Mouse (Mus musculus): ENCODE results near the gene Foxn3.
A peak's percentile ranks its signal among the peaks of the same experiment; 100 is the strongest.

Foxn3 gene

DNA sequence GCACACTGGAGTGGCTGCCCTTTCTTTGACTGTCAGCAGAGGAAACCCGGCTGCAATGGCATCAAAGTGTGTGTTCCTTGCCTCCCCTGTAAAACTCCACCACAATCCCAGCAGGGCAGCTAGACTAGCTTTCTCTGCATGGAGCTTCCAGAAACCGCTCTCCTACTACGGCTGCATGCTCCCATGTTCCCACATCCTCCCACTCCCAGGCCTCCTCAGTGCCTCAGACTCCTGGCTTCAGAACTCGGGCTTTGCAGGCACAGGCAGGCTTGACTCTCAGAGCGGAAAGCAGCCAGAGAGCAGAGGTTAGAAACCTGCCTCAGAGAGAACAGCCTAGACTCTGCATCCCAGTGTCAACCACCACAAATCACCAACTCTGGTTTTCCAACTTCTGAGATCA is 147.8 kb downstream of the Foxn3 start:
- no peak for DNase-seq (ENCODE audit: low read depth, low spot score)

GRCm38 (mm10) chr12:99412496-99412895 is 150.9 kb downstream of the Foxn3 start:
- no peak for DNase-seq (ENCODE audit: low read depth, low spot score)

DNA sequence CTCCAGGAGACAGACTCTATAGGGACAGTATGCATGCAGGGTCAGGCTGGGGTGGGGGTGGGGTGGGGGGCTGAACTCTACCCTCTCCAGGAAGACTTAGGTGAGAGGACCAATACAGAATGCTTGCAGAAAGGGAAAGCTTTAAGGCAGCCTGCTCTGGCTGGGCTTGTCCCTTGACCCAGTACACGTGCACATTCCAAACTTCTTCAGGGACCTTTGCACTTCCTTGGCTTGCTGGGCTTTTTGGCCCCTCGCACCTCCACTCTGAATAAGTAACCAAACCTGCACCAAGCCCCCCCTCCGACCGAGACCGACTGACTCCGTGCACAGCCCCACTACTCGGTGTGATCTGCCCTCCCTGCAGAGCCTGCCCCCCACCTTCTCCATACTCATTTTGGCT is 151.3 kb downstream of the Foxn3 start:
- DNase-seq (ENCODE audit: low read depth, low spot score) = no peak

DNA sequence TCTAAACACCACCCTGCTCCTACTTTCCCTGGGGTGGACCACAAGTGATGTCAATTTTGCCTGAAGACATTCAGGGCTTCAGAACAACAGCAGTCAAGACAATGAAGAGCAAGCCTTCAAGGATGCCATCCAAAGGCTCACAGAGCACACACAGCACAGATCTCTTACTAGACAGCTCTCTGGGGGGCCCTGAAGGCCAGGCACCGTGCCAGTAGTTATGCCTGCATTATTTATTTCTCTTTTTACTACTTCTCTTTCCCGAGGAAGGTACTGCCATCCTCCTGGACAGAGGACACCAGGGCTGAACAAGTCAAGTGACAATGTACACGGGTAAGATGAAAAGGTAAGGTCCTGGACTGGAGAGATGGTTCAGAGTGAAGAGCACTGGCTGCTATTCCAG is 154.7 kb downstream of the Foxn3 start:
- no peak for DNase-seq (ENCODE audit: low read depth, low spot score)

DNA sequence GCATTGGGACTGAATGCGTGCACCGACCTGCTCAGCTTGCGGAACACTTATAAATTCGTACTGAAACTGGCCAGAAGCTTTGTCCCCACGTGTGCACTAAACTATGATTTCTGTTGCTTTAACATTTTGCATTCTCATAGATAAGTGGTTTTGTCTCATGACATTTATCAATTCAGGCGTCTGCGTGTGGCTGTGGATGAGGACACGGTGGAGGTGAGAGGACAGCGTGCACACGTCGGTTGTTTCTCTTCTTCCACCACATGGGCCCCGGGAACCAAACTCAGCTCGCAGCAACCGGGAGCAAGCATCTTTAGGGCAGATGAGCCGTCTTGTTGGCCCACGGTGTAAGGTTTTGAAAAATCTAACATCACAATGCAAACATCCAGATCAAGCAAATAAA is 155.3 kb downstream of the Foxn3 start:
- no peak for DNase-seq (ENCODE audit: low read depth, low spot score)

- no peak for DNase-seq (ENCODE audit: low read depth, low spot score)
Observed at GRCm38 (mm10) chr12:99407318-99407716, 156.1 kb downstream of the Foxn3 start.

GRCm38 (mm10) chr12:99406697-99407317 is 156.6 kb downstream of the Foxn3 start:
- DNase-seq (ENCODE audit: low read depth, low spot score) = no peak

DNA sequence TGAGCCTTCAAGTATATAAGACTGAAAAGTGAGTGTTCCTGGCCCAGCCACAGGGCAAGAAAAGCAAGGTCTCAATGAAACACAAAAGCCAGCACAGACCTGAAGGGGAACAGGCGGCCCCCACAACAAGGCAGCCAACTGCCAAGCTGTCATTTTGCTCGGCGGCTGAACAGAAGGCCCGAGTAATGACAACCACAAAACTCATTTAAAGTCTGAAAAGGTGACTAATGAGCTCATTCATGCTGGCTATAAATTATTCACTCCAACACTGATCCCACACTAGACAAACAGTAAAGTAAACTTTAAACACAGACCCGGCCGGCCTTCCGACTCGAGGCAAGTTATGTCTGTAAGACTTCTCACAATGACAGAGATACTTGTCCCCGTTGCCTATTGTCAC is 157.1 kb downstream of the Foxn3 start:
- no peak for DNase-seq (ENCODE audit: low read depth, low spot score)

DNA sequence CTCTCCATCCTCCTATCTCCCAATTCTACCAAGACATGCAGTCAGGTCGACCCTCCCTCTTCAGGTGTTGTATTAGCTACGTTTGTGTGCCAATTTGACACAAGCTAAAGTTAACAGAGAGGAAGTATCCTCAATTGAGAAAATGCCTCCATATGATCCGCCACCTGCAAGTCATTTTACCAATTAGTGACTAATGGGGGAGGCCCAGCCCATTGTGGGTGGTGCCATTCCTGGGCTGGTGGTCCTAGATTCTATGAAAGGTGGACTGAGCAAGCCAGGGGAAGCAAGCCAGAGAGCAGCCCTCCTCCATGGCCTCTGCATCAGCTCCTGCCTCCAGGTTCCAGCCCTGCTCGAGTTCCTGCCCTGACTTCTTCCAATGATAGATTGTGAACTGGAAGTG is 158.0 kb downstream of the Foxn3 start:
- no peak for DNase-seq (ENCODE audit: low read depth, low spot score)

- no peak for DNase-seq (ENCODE audit: low read depth, low spot score)
Observed at GRCm38 (mm10) chr12:99403004-99403403, 160.4 kb downstream of the Foxn3 start.

DNA sequence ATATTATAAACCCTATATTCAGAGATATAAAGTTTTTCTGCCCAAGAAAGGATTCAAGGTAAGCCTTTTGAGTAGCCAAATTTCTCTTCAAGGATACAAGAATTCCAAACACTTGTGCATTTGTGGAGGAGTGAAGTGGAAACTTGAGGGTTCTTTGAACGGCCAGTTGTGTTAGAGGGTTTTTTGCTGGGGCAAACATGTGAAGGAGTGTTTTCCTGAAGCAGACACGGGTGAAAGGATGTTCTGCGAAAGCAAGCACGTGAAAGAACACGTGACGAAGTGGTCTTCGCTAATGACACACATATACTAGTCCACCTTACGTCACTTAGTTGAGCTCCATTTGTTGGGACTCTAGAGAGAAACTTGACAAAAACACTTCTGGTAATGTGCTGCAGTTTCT is 162.5 kb downstream of the Foxn3 start:
- DNase-seq (ENCODE audit: low read depth, low spot score) = no peak

- no peak for DNase-seq (ENCODE audit: low read depth, low spot score)
Observed at GRCm38 (mm10) chr12:99399575-99399974, 163.8 kb downstream of the Foxn3 start.

DNA sequence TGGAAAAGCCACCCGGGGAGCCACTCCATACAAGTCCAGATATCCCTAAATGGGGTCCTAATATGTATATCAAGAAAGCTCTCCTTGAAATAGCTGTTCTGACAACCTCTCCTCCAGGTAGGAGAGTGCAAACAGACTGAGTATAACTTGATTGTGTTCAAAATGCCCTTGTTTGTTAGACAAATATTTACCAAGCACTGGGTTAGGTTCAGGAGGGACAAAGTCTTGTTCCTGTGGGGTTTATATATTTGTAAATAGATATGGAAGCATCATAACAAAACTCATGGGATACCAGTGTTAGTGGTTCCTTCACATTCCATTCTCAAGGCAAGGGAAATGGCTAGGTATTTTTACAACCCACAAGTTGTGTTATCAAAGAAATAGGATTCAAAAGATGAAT is 166.9 kb downstream of the Foxn3 start:
- no peak for DNase-seq (ENCODE audit: low read depth, low spot score)

GRCm38 (mm10) chr12:99395082-99395481 is 168.3 kb downstream of the Foxn3 start:
- no peak for DNase-seq (ENCODE audit: low read depth, low spot score)

GRCm38 (mm10) chr12:99394676-99395075 is 168.7 kb downstream of the Foxn3 start:
- no peak for DNase-seq (ENCODE audit: low read depth, low spot score)

- DNase-seq (ENCODE audit: low read depth, low spot score) = no peak
Observed at GRCm38 (mm10) chr12:99393867-99394630, 169.3 kb downstream of the Foxn3 start.

DNA sequence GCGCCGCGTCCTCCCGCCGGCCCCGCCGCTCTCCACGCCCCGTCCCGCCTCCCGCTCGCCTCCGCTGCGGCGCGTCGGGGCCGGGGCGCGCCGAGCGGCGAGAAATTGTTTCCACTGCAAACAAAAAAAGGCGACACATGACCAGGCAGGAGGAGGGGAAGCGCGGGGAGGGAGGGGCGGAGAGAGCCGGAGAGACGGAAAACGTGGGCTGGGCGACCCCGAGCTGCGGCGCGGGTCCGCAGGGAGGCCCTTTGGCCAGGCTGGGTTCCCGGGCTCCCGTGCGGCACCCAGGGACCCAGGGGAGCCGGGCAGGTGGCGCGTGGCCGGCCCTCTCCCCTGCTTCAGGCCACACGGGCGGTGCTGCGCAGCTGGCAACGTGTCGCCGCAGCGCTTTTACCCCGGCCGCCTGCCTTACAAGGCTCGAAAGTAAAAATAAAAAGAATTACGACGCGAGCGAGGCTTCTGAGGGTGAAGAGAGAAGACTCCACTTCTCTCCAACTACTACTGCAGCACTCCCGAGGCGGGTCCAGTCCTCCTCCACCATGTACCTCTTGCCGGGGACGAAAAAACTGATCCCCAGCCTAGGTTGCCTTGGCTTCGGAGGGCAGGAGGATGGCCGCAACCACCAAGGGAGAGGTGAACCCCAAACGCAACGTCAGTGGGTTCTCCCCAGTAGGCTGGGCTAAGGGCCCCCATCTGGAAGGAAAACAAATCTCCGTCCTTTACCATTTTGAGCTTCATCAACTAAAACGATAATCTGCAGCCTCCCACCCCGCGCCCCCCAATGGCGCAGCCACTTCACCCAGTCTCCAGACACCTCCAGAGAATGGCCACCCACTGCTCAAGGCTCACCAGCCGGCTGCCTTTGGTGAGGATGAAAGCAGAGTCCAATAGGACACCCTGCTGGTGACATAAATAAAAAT is 170.2 kb downstream of the Foxn3 start:
- no peak for DNase-seq (ENCODE audit: low read depth, low spot score)

DNA sequence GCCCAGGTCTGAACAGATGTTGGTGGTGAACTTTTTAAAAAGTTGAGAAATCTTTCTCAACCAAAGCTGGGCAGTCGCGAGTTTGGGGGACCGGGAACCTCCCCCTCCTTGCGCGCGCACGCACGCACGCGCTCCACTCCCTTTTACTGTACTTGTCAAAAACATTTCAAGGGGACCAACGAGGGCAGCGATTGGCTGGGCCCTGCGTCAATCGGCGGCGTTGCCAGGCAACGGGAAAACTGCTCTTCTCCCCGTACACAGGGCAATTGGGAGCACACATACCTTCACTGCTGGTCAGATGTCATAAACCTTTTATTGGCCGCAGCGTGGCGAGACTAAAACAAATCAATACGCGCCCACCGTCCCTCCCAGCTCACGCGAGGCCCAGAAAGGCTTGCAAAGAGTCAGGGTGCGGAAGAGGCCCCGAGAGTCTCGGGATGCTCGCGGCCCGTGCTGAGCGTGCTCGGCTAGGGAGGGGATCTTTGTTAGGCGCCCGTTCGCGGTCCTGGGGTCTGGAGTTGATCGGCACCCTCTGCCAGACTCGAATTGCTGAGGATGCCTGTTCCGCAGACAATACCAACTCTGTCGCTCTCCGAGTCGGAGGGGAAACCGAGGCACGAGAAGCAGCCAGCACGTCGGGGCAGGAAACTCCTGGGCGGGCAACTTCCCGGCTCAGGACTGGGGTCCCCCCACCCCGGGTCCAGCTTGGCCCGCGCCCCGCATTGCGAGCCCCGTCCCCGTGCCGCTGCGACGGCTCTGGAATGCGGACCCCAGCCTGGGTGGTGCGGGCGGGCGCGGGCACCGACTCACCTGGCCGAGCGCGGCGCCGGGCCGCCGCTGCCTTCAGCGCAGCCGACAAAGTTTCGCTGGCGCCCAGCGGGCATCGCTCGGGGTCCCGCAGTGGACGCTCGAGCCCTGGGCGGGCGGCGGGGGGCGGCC is 171.2 kb downstream of the Foxn3 start:
- DNase-seq (ENCODE audit: low read depth, low spot score) = peak; percentile 93

- DNase-seq (ENCODE audit: low read depth, low spot score) = no peak
Observed at GRCm38 (mm10) chr12:99390429-99390828, 173.0 kb downstream of the Foxn3 start.

- no peak for DNase-seq (ENCODE audit: low read depth, low spot score)
Observed at GRCm38 (mm10) chr12:99389244-99389643, 174.1 kb downstream of the Foxn3 start.

Measured in WW6 (cell line).